Mouse (Mus musculus) midbrain, embryonic 13.5 days (tissue): ENCODE results near the gene Whrn. TPM values are rescaled to one million over a fixed set of nuclear protein-coding genes. Genes with fewer than 3 reads are reported as not detected.

Experiments
- ATAC-seq: fragments of 200-750 bp; cut with Nextera tagmentation; 2 replicates; pipeline ENCODE4 v1.8.0; 2017; ENCODE audit warnings: mild to moderate bottlenecking, moderate TSS enrichment, moderate library complexity
- H3K27ac ChIP-seq: fragments of 300-500 bp; sonication (generic); 2 replicates; pipeline ENCODE4 v1.5.1; 2015; ENCODE audit warnings: inconsistent platforms, mild to moderate bottlenecking, moderate library complexity
- H3K27me3 ChIP-seq: fragments of 300-500 bp; sonication (generic); 2 replicates; pipeline ENCODE4 v1.6.1; 2015; ENCODE audit warnings: mild to moderate bottlenecking, inconsistent platforms
- H3K36me3 ChIP-seq: fragments of 300-500 bp; sonication (generic); 2 replicates; pipeline ENCODE4 v1.6.1; 2015; ENCODE audit warnings: mild to moderate bottlenecking, inconsistent platforms
- H3K4me1 ChIP-seq: fragments of 300-500 bp; sonication (generic); replicated peaks from 2 replicates; pipeline ENCODE4 v1.6.1; 2015; ENCODE audit warnings: inconsistent platforms
- H3K4me2 ChIP-seq: fragments of 300-500 bp; sonication (generic); replicated peaks from 2 replicates; pipeline ENCODE4 v1.6.1; 2015; ENCODE audit warnings: moderate library complexity, mild to moderate bottlenecking, inconsistent platforms
- H3K4me3 ChIP-seq: fragments of 300-500 bp; sonication (generic); replicated peaks from 2 replicates; pipeline ENCODE4 v1.5.1; 2015; ENCODE audit warnings: mild to moderate bottlenecking, inconsistent platforms
- H3K9ac ChIP-seq: fragments of 300-500 bp; sonication (generic); replicated peaks from 2 replicates; pipeline ENCODE4 v1.6.1; 2015; ENCODE audit warnings: mild to moderate bottlenecking, inconsistent platforms
- H3K9me3 ChIP-seq: fragments of 300-500 bp; sonication (generic); 2 replicates; pipeline ENCODE4 v1.6.1; 2016; ENCODE audit warnings: mild to moderate bottlenecking, inconsistent platforms
- WGBS: fragments of 180-500 bp; shearing (Covaris S2); methylation state at CpG from one replicate; pipeline ENCODE4 v1.1.7; 2015; 5-methylcytosine and 5-hydroxymethylcytosine counted together
- polyA plus RNA-seq: library from polyadenylated mRNA; unstranded; fragments of >200 nt; fragmentation: Nextera tagmentation; extraction: Ambion mirVana; gene quantifications from 2 replicates; pipeline ENCODE4 v1.2.1, GENCODE M21; 2015

Whrn gene
- polyA plus RNA-seq, 1 experiment from 2014 or later, result 10.3 TPM

- no peak overlapping the region for H3K4me3 ChIP-seq
- peak overlapping the region; percentile 92 for H3K4me2 ChIP-seq
- no peaks in the 10 kb centered on the region for H3K27me3 ChIP-seq
- H3K27ac ChIP-seq, result no peak overlapping the region
- H3K4me1 ChIP-seq, result peaks cover 30% of the 10 kb centered on the region
- H3K9ac ChIP-seq, result no peak overlapping the region
- H3K9me3 ChIP-seq, result no peaks in the 10 kb centered on the region
- peaks cover 3% of the 10 kb centered on the region; the same call in 1 of the 2 replicates for H3K36me3 ChIP-seq
- 69% methylated on average over 5 of the region's 5 CpGs for WGBS
- no peak for ATAC-seq
These were observed 84.6 kb downstream of the Whrn start for GRCm38 (mm10) chr4:63411222-63411621.

GRCm38 (mm10) chr4:63410583-63410934 is 85.2 kb downstream of the Whrn start:
- H3K4me2 ChIP-seq, result peak overlapping the region; percentile 92
- under 1% methylated on average over 19 of the region's 19 CpGs for WGBS
- H3K27me3 ChIP-seq, result no peaks in the 10 kb centered on the region
- peak overlapping the region; percentile 69 for H3K4me3 ChIP-seq
- H3K9me3 ChIP-seq, result no peaks in the 10 kb centered on the region
- H3K9ac ChIP-seq, result peak overlapping the region; percentile 72
- H3K36me3 ChIP-seq, result peaks cover 2% of the 10 kb centered on the region; the same call in 1 of the 2 replicates
- ATAC-seq, result peak; percentile 92
- H3K4me1 ChIP-seq, result peaks cover 36% of the 10 kb centered on the region
- H3K27ac ChIP-seq, result peak overlapping the region; percentile 68

GRCm38 (mm10) chr4:63409908-63410582 is 85.7 kb downstream of the Whrn start:
- Histone ChIP-seq H3K9me3 (no peaks in the 10 kb centered on the region), H3K9ac (peak overlapping the region; percentile 72), H3K4me1 (peaks cover 41% of the 10 kb centered on the region), H3K36me3 (no peaks in the 10 kb centered on the region; the same call in 1 of the 2 replicates), H3K27me3 (no peaks in the 10 kb centered on the region), H3K4me3 (peak overlapping the region; percentile 69), H3K27ac (peak overlapping the region; percentile 68), H3K4me2 (peak overlapping the region; percentile 92)
- peak; percentile 87 for ATAC-seq
- under 1% methylated on average over 39 of the region's 39 CpGs for WGBS

- ATAC-seq, result no peak
- H3K4me2 ChIP-seq, result peak overlapping the region; percentile 92
- H3K27me3 ChIP-seq, result no peaks in the 10 kb centered on the region
- whole genome bisulfite sequencing, result 1% methylated on average over 18 of the region's 18 CpGs
- H3K9me3 ChIP-seq, result no peaks in the 10 kb centered on the region
- H3K36me3 ChIP-seq, result no peaks in the 10 kb centered on the region; the same call in 1 of the 2 replicates
- H3K27ac ChIP-seq, result peak overlapping the region; percentile 68
- H3K4me1 ChIP-seq, result peaks cover 47% of the 10 kb centered on the region
- H3K9ac ChIP-seq, result peak overlapping the region; percentile 72
- peak overlapping the region; percentile 69 for H3K4me3 ChIP-seq
These were observed 86.4 kb downstream of the Whrn start for GRCm38 (mm10) chr4:63409317-63409907.

GRCm38 (mm10) chr4:63408649-63409048 is 87.1 kb downstream of the Whrn start:
- peak overlapping the region; percentile 4; the same call in 1 of the 2 replicates for H3K27ac ChIP-seq
- H3K9me3 ChIP-seq, result no peaks in the 10 kb centered on the region
- peak; percentile 38 for ATAC-seq
- H3K4me1 ChIP-seq, result peaks cover 55% of the 10 kb centered on the region
- H3K4me3 ChIP-seq, result peak overlapping the region; percentile 69
- H3K27me3 ChIP-seq, result no peaks in the 10 kb centered on the region
- peak overlapping the region; percentile 72; the same call in 1 of the 2 replicates for H3K9ac ChIP-seq
- WGBS, result 9% methylated on average over 8 of the region's 8 CpGs
- peak overlapping the region; percentile 92 for H3K4me2 ChIP-seq
- H3K36me3 ChIP-seq, result no peaks in the 10 kb centered on the region; the same call in 1 of the 2 replicates

- ATAC-seq, result peak; percentile 1
- Histone ChIP-seq H3K4me3 (peak overlapping the region; percentile 69), H3K27ac (peak overlapping the region; percentile 4; the same call in 1 of the 2 replicates), H3K36me3 (no peaks in the 10 kb centered on the region), H3K27me3 (no peaks in the 10 kb centered on the region), H3K4me1 (peaks cover 59% of the 10 kb centered on the region), H3K9me3 (no peaks in the 10 kb centered on the region), H3K4me2 (peak overlapping the region; percentile 92), H3K9ac (peak overlapping the region; percentile 17; the same call in 1 of the 2 replicates)
- 54% methylated on average over 7 of the region's 7 CpGs for WGBS
These were observed 87.5 kb downstream of the Whrn start for GRCm38 (mm10) chr4:63408247-63408646.

GRCm38 (mm10) chr4:63405683-63406082 is 90.1 kb downstream of the Whrn start:
- Histone ChIP-seq H3K27ac (peak overlapping the region; percentile 45), H3K4me3 (no peak overlapping the region), H3K4me2 (no peak overlapping the region), H3K9ac (no peak overlapping the region), H3K27me3 (no peaks in the 10 kb centered on the region), H3K36me3 (no peaks in the 10 kb centered on the region), H3K4me1 (peaks cover 73% of the 10 kb centered on the region), H3K9me3 (no peaks in the 10 kb centered on the region)
- 54% methylated on average over 4 of the region's 4 CpGs for WGBS
- ATAC-seq, result no peak

GRCm38 (mm10) chr4:63405051-63405450 is 90.7 kb downstream of the Whrn start:
- H3K4me1 ChIP-seq, result peaks cover 73% of the 10 kb centered on the region
- no peaks in the 10 kb centered on the region for H3K9me3 ChIP-seq
- no peaks in the 10 kb centered on the region for H3K36me3 ChIP-seq
- no peaks in the 10 kb centered on the region for H3K27me3 ChIP-seq
- H3K4me3 ChIP-seq, result no peak overlapping the region
- peak; percentile 1; the same call in 1 of the 2 replicates for ATAC-seq
- no peak overlapping the region for H3K4me2 ChIP-seq
- 25% methylated on average over 7 of the region's 7 CpGs for WGBS
- no peak overlapping the region for H3K9ac ChIP-seq
- peak overlapping the region; percentile 45 for H3K27ac ChIP-seq

GRCm38 (mm10) chr4:63404205-63404604 is 91.6 kb downstream of the Whrn start:
- 0 out of 2 replicates have a peak overlapping the region, but pooled peaks have one; percentile 19 for H3K9ac ChIP-seq
- no peak overlapping the region for H3K4me2 ChIP-seq
- H3K36me3 ChIP-seq, result no peaks in the 10 kb centered on the region
- WGBS, result 87% methylated on average over 7 of the region's 7 CpGs
- no peaks in the 10 kb centered on the region for H3K27me3 ChIP-seq
- H3K4me3 ChIP-seq, result no peak overlapping the region
- no peaks in the 10 kb centered on the region for H3K9me3 ChIP-seq
- peaks cover 73% of the 10 kb centered on the region for H3K4me1 ChIP-seq
- H3K27ac ChIP-seq, result peak overlapping the region; percentile 82; the same call in 1 of the 2 replicates
- ATAC-seq, result no peak

- WGBS, result 13% methylated on average over 17 of the region's 17 CpGs
- Histone ChIP-seq H3K4me3 (peak within 1 kb of the TSS; percentile 26), H3K4me2 (peak within 1 kb of the TSS; percentile 42), H3K9me3 (no peaks in the 10 kb centered on the region), H3K27ac (peak within 1 kb of the TSS; percentile 82), H3K27me3 (no peaks in the 10 kb centered on the region), H3K4me1 (peaks cover 73% of the 10 kb centered on the region), H3K36me3 (no peaks in the 10 kb centered on the region), H3K9ac (peak within 1 kb of the TSS; percentile 19)
- peak; percentile 87 for ATAC-seq
These were observed 92.5 kb downstream of the Whrn start, which contains the start of gene Akna for GRCm38 (mm10) chr4:63403040-63403959. Akna (minus strand) TSS chr4:63403354.

- ATAC-seq, result peak; percentile 2; the same call in 1 of the 2 replicates
- peak overlapping the region; percentile 82 for H3K27ac ChIP-seq
- no peaks in the 10 kb centered on the region for H3K27me3 ChIP-seq
- WGBS, result 76% methylated on average over 6 of the region's 6 CpGs
- peak overlapping the region; percentile 42 for H3K4me2 ChIP-seq
- H3K9me3 ChIP-seq, result no peaks in the 10 kb centered on the region
- peak overlapping the region; percentile 17 for H3K9ac ChIP-seq
- H3K4me3 ChIP-seq, result peak overlapping the region; percentile 26; the same call in 1 of the 2 replicates
- peaks cover 2% of the 10 kb centered on the region; the same call in 1 of the 2 replicates for H3K36me3 ChIP-seq
- H3K4me1 ChIP-seq, result peaks cover 73% of the 10 kb centered on the region
These were observed 93.2 kb downstream of the Whrn start for GRCm38 (mm10) chr4:63402558-63402957.
